Comparison of ENCODE assay signal across 8 mouse cellular contexts in the genomic region with DNA sequence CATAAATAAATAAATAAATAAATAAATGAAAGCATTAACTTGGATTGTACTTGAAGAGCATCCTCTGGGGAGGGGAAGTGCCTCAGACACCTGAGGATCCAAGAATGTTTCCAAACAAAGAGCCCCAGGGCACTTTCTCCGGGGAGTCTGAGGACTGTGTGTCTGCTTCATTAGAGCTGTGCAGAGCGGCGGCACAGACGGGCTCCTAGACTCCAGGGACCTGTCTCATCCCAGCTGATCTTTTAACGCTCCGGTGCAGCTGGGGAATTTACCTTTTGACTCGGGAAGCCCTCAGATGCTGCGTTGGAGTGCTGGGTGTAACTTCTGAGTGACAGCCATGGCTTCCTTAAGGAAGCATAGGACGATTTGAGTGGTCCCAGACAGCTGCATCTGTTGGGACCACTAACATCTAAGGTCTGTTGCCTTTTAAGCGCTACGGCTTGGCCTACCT. TPM values are rescaled to one million over a fixed set of nuclear protein-coding genes. Genes with fewer than 3 reads are reported as not detected.
DNase-seq lines count a peak whose midpoint lies in the region; ATAC-seq lines count a peak whose summit lies in the region.

A gene (minus strand): TSS at position 401 of the 451 bp plus-strand sequence.

- H3K9ac ChIP-seq in heart, embryonic 15.5 days: peak within 1 kb of the TSS; percentile 94
- H3K9ac ChIP-seq in midbrain, embryonic 12.5 days (replicated peaks): peak within 1 kb of the TSS; percentile 87

- DNase-seq in layer of hippocampus, adult 18-20 months (ENCODE audit: low spot score in 2 of 2): no peak
- DNase-seq in layer of hippocampus, adult 9-10 months (ENCODE audit: low spot score): no peak
- DNase-seq in adipocyte (ENCODE audit: low spot score): peak; percentile 13
- peak; percentile 45 to 57 for DNase-seq in kidney, postnatal 36 days
- DNase-seq in frontal cortex, postnatal 14 days (ENCODE audit: low spot score in 2 of 2): no peak

- H3K36me3 ChIP-seq in heart, embryonic 15.5 days: peaks cover 32% of the 10 kb centered on the region
- peaks cover 32% of the 10 kb centered on the region for H3K36me3 ChIP-seq in midbrain, embryonic 12.5 days

- no peak for ATAC-seq in heart, embryonic 15.5 days (replicated peaks; ENCODE audit: insufficient number of reproducible peaks, insufficient read depth, low FRiP score, low read depth)
- no peak for ATAC-seq in midbrain, embryonic 12.5 days (ENCODE audit: low FRiP score, low read depth)
- no peak for ATAC-seq in activated CD4-positive, CD25-positive, alpha-beta regulatory T cell, adult 4 months

- 21% methylated on average over 11 of the region's 11 CpGs for WGBS in heart, embryonic 15.5 days
- 26% methylated on average over 11 of the region's 11 CpGs for WGBS in midbrain, embryonic 12.5 days

- H3K9me3 ChIP-seq in heart, embryonic 15.5 days (replicated peaks): no peaks in the 10 kb centered on the region
- H3K9me3 ChIP-seq in midbrain, embryonic 12.5 days: no peaks in the 10 kb centered on the region

- no peaks in the 10 kb centered on the region for H3K27me3 ChIP-seq in heart, embryonic 15.5 days
- no peaks in the 10 kb centered on the region for H3K27me3 ChIP-seq in midbrain, embryonic 12.5 days

- H3K4me3 ChIP-seq in heart, embryonic 15.5 days: peak within 1 kb of the TSS; percentile 87
- H3K4me3 ChIP-seq in midbrain, embryonic 12.5 days: peak within 1 kb of the TSS; percentile 94

- H3K4me2 ChIP-seq in heart, embryonic 15.5 days: peak within 1 kb of the TSS; percentile 76
- peak within 1 kb of the TSS; percentile 92 for H3K4me2 ChIP-seq in midbrain, embryonic 12.5 days (replicated peaks)

- H3K4me1 ChIP-seq in heart, embryonic 15.5 days (replicated peaks): peaks cover 21% of the 10 kb centered on the region
- peaks cover 10% of the 10 kb centered on the region for H3K4me1 ChIP-seq in midbrain, embryonic 12.5 days

- H3K27ac ChIP-seq in heart, embryonic 15.5 days: peak within 1 kb of the TSS; percentile 93
- peak within 1 kb of the TSS; percentile 88 for H3K27ac ChIP-seq in midbrain, embryonic 12.5 days (replicated peaks)

RNA-seq across cellular contexts. Expression of the gene that starts here (rescaled TPM):
- total RNA-seq in layer of hippocampus, adult 18-20 months (2021): 10 to 100 TPM; 18.8 to 19.6 TPM
- polyA plus RNA-seq in heart, embryonic 15.5 days (2015; fragmentation: Nextera tagmentation; extraction: Ambion mirVana): 95.7 and 103 TPM in 2 replicates
- polyA plus RNA-seq in midbrain, embryonic 12.5 days (2016; fragmentation: Nextera tagmentation; extraction: Ambion mirVana): 60.7 and 72.1 TPM in 2 replicates
- 1 to 10 TPM; 1.6 to 2.1 TPM for polyA plus RNA-seq in activated CD4-positive, CD25-positive, alpha-beta regulatory T cell, adult 4 months (2017; shearing (Covaris generic))

Comparison
In these comparisons a context has a peak if more than half of its experiments do, and no peak if none do; other contexts are left out.
1. RNA of the gene that starts here (polyA plus RNA-seq): 95.7 to 103 TPM in heart, embryonic 15.5 days and 60.7 to 72.1 TPM in midbrain, embryonic 12.5 days; 1.6 to 2.1 TPM in activated CD4-positive, CD25-positive, alpha-beta regulatory T cell, adult 4 months; every median in the first group is over 10 times any median in the second.
2. DNase-seq: peak in adipocyte (single experiment) and kidney, postnatal 36 days (2 of 2); none in layer of hippocampus, adult 18-20 months (0 of 2), layer of hippocampus, adult 9-10 months (single experiment) and frontal cortex, postnatal 14 days (0 of 2).